Mouse (Mus musculus): ENCODE data around the gene Sec14l4. TPM values are rescaled to one million over a fixed set of nuclear protein-coding genes. Genes with fewer than 3 reads are reported as not detected.

Gene Sec14l4
- total RNA-seq, 4 experiments from 2014 or later, result 0.25 to 0.76 (median 0.52) TPM

- no peak for DNase-seq (ENCODE audit: low spot score in 2 of 2)
Observed at GRCm38 (mm10) chr11:4027561-4028334, 3.5 kb upstream of the Sec14l4 start.

- no peak for DNase-seq (ENCODE audit: low spot score in 2 of 2)
Observed at GRCm38 (mm10) chr11:4029343-4029742, 1.9 kb upstream of the Sec14l4 start.

GRCm38 (mm10) chr11:4031961-4032360 lies 699 bp downstream of the Sec14l4 start:
- DNase-seq (ENCODE audit: low spot score in 2 of 2), result no peak

- DNase-seq (ENCODE audit: low spot score in 2 of 2), result no peak
Observed at GRCm38 (mm10) chr11:4033471-4033870, 2.2 kb downstream of the Sec14l4 start.

GRCm38 (mm10) chr11:4034169-4034568 lies 2.9 kb downstream of the Sec14l4 start:
- no peak for DNase-seq (ENCODE audit: low spot score in 2 of 2)

GRCm38 (mm10) chr11:4035116-4035892 lies 4.0 kb downstream of the Sec14l4 start:
- DNase-seq (ENCODE audit: low spot score in 2 of 2), result no peak

- DNase-seq (ENCODE audit: low spot score in 2 of 2), result no peak
Observed at GRCm38 (mm10) chr11:4035916-4036315, 4.7 kb downstream of the Sec14l4 start.

- no peak for DNase-seq (ENCODE audit: low spot score in 2 of 2)
Observed at GRCm38 (mm10) chr11:4036365-4037084, 5.3 kb downstream of the Sec14l4 start.

GRCm38 (mm10) chr11:4039951-4040350 lies 8.7 kb downstream of the Sec14l4 start:
- no peak for DNase-seq (ENCODE audit: low spot score in 2 of 2)

GRCm38 (mm10) chr11:4041123-4041625 lies 9.9 kb downstream of the Sec14l4 start:
- DNase-seq (ENCODE audit: low spot score in 2 of 2), result no peak

- no peak for DNase-seq (ENCODE audit: low spot score in 2 of 2)
Observed at GRCm38 (mm10) chr11:4043081-4043480, 11.8 kb downstream of the Sec14l4 start.

- DNase-seq (ENCODE audit: low spot score in 2 of 2), result no peak
Observed at GRCm38 (mm10) chr11:4046526-4046925, 15.3 kb downstream of the Sec14l4 start.

GRCm38 (mm10) chr11:4047766-4048165 lies 16.5 kb downstream of the Sec14l4 start:
- DNase-seq (ENCODE audit: low spot score in 2 of 2), result no peak

GRCm38 (mm10) chr11:4048438-4048837 lies 17.2 kb downstream of the Sec14l4 start:
- no peak for DNase-seq (ENCODE audit: low spot score in 2 of 2)

GRCm38 (mm10) chr11:4053586-4053985 lies 22.3 kb downstream of the Sec14l4 start:
- DNase-seq (ENCODE audit: low spot score in 2 of 2), result peak; percentile 49 to 71

GRCm38 (mm10) chr11:4060866-4061575 lies 29.8 kb downstream of the Sec14l4 start:
- no peak for DNase-seq (ENCODE audit: low spot score in 2 of 2)

- no peak for DNase-seq (ENCODE audit: low spot score in 2 of 2)
Observed at GRCm38 (mm10) chr11:4062523-4062922, 31.3 kb downstream of the Sec14l4 start.

GRCm38 (mm10) chr11:4062981-4063380 lies 31.7 kb downstream of the Sec14l4 start:
- DNase-seq (ENCODE audit: low spot score in 2 of 2), result no peak

GRCm38 (mm10) chr11:4064627-4065122 lies 33.4 kb downstream of the Sec14l4 start, which contains the start of gene Sec14l3:
Sec14l3 (plus strand) TSS chr11:4064841.
- no peak for DNase-seq (ENCODE audit: low spot score in 2 of 2)

- DNase-seq (ENCODE audit: low spot score in 2 of 2), result no peak
Observed at GRCm38 (mm10) chr11:4069664-4070063, 38.4 kb downstream of the Sec14l4 start.

GRCm38 (mm10) chr11:4076633-4077032 lies 45.4 kb downstream of the Sec14l4 start:
- no peak for DNase-seq (ENCODE audit: low spot score in 2 of 2)

Measured in layer of hippocampus, adult 8-10 months (tissue).